Mouse (Mus musculus) E14TG2a.4 (cell line): ENCODE data around the gene Stx8.

Source experiments
- CTCF ChIP-seq: conservative IDR thresholded peaks from 2 replicates; pipeline ENCODE4 v1.5.1; 2014; ENCODE audit warnings: low read length
- NANOG ChIP-seq: IDR thresholded peaks from 2 replicates; pipeline ENCODE4 v1.6.1; 2014; ENCODE audit warnings: borderline replicate concordance, low read length, mixed read lengths
- POU5F1 ChIP-seq: IDR thresholded peaks from 2 replicates; pipeline ENCODE4 v1.6.1; 2014; ENCODE audit warnings: low read length, borderline replicate concordance

- TF ChIP-seq CTCF (no peak), POU5F1 (no peak), NANOG (no peak)
Observed at GRCm38 (mm10) chr11:68145586-68146455, 179.8 kb downstream of the Stx8 start.
